Mouse (Mus musculus) forebrain, embryonic 14.5 days (tissue): ENCODE measurements at regions not wholly inside any gene's neighbourhood (a gene's known extent, or its start where the extent isn't known, plus 50 kb on each side); places are given as distances from the start of the nearest gene placed in this dataset. TPM values are rescaled to one million over a fixed set of nuclear protein-coding genes. Genes with fewer than 3 reads are reported as not detected.

Experiments used
- ATAC-seq: fragments of 200-750 bp; cut with Nextera tagmentation; 2 replicates; pipeline ENCODE4 v1.8.0; 2017; ENCODE audit warnings: mild to moderate bottlenecking, moderate library complexity
- DNase-seq: peaks from one replicate; pipeline ENCODE4 v3.0.0-alpha.2; 2015; ENCODE audit warnings: low spot score
- H3K27ac ChIP-seq: fragments of 300-500 bp; sonication (generic); 2 replicates; pipeline ENCODE4 v1.5.1; 2014; ENCODE audit warnings: low read depth, mild to moderate bottlenecking, control low read depth, low read length, moderate library complexity
- H3K27me3 ChIP-seq: fragments of 300-500 bp; sonication (generic); replicated peaks from 2 replicates; pipeline ENCODE4 v1.6.1; 2014; ENCODE audit warnings: low read length, control low read depth, mixed read lengths; ENCODE audit not compliant: control insufficient read depth, insufficient read depth
- H3K36me3 ChIP-seq: fragments of 300-500 bp; sonication (generic); 2 replicates; pipeline ENCODE4 v1.6.1; 2014; ENCODE audit warnings: low read length, control low read depth; ENCODE audit not compliant: control insufficient read depth, insufficient read depth
- H3K4me1 ChIP-seq: fragments of 300-500 bp; sonication (generic); 2 replicates; pipeline ENCODE4 v1.6.1; 2014; ENCODE audit warnings: antibody characterized with exemption, low read length, control low read depth; ENCODE audit not compliant: control insufficient read depth, insufficient read depth
- H3K4me2 ChIP-seq: fragments of 300-500 bp; sonication (generic); 2 replicates; pipeline ENCODE4 v1.6.1; 2014; ENCODE audit warnings: mild to moderate bottlenecking, control low read depth, low read length
- H3K4me3 ChIP-seq: fragments of 300-500 bp; sonication (generic); 2 replicates; pipeline ENCODE4 v1.5.1; 2014; ENCODE audit warnings: low read depth, low read length, control low read depth
- H3K9ac ChIP-seq: fragments of 300-500 bp; sonication (generic); 2 replicates; pipeline ENCODE4 v1.6.1; 2014; ENCODE audit warnings: mild to moderate bottlenecking, low read length, control low read depth, moderate library complexity
- H3K9me3 ChIP-seq: fragments of 300-500 bp; sonication (generic); replicated peaks from 2 replicates; pipeline ENCODE4 v1.6.1; 2016; ENCODE audit warnings: low read length, control low read depth, mixed read lengths; ENCODE audit not compliant: control insufficient read depth
- WGBS: fragments of 180-500 bp; shearing (Covaris S2); extraction: QIAGEN DNeasy Blood & Tissue Kit; methylation state at CpG from one replicate; pipeline ENCODE4 v1.1.7; 2014; 5-methylcytosine and 5-hydroxymethylcytosine counted together
- microRNA-seq: library from miRNA; unstranded; fragments of <30 nt; microRNA quantifications from one replicate; pipeline ENCODE4, GENCODE M21; 2016

- ATAC-seq (peak; percentile 53), DNase-seq (peak; percentile 25)
- H3K27me3 ChIP-seq: no peaks in the 10 kb centered on the region
- no peaks in the 10 kb centered on the region for H3K9me3 ChIP-seq
- H3K4me1 ChIP-seq: peaks cover 8% of the 10 kb centered on the region
- H3K4me3 ChIP-seq: no peak overlapping the region
- H3K27ac ChIP-seq: no peak overlapping the region
- no peaks in the 10 kb centered on the region for H3K36me3 ChIP-seq
- no peak overlapping the region for H3K9ac ChIP-seq
- WGBS: 7% methylated on average over 21 of the region's 21 CpGs
- peak overlapping the region; percentile 43 for H3K4me2 ChIP-seq
These were observed 101.2 kb downstream of the 4931417E11Rik start for GRCm38 (mm10) chr6:73368047-73368835.

- WGBS: 7% methylated on average over 5 of the region's 5 CpGs
- Histone ChIP-seq H3K4me2 (peak overlapping the region; percentile 43; the same call in 1 of the 2 replicates), H3K4me3 (no peak overlapping the region), H3K9ac (no peak overlapping the region), H3K27ac (no peak overlapping the region), H3K9me3 (no peaks in the 10 kb centered on the region), H3K27me3 (no peaks in the 10 kb centered on the region), H3K36me3 (no peaks in the 10 kb centered on the region), H3K4me1 (peaks cover 8% of the 10 kb centered on the region)
- ATAC-seq: peak; percentile 79
- DNase-seq: peak; percentile 91
These were observed 101.9 kb downstream of the 4931417E11Rik start for GRCm38 (mm10) chr6:73367616-73368015.

- Histone ChIP-seq H3K4me1 (peaks cover 8% of the 10 kb centered on the region), H3K27me3 (no peaks in the 10 kb centered on the region), H3K9me3 (no peaks in the 10 kb centered on the region), H3K4me2 (no peak overlapping the region), H3K4me3 (no peak overlapping the region), H3K27ac (no peak overlapping the region), H3K36me3 (no peaks in the 10 kb centered on the region), H3K9ac (no peak overlapping the region)
- ATAC-seq (no peak), DNase-seq (no peak)
- 96% methylated on average over 2 of the region's 2 CpGs for WGBS
These were observed 102.8 kb downstream of the 4931417E11Rik start for GRCm38 (mm10) chr6:73366626-73367025.

- Histone ChIP-seq H3K27ac (no peak overlapping the region), H3K4me1 (peaks cover 8% of the 10 kb centered on the region), H3K4me2 (no peak overlapping the region), H3K9me3 (no peaks in the 10 kb centered on the region), H3K36me3 (no peaks in the 10 kb centered on the region), H3K4me3 (no peak overlapping the region), H3K9ac (no peak overlapping the region), H3K27me3 (no peaks in the 10 kb centered on the region)
- no peak for ATAC-seq
- no peak for DNase-seq
- 90% methylated on average over 9 of the region's 9 CpGs for WGBS
These were observed 104.2 kb downstream of the 4931417E11Rik start for GRCm38 (mm10) chr6:73365306-73365705.

- peak; percentile 41 for DNase-seq
These were observed 86.8 kb downstream of the Suclg1 start for GRCm38 (mm10) chr6:73334995-73335394.

GRCm38 (mm10) chr6:73329666-73330065 is 81.5 kb downstream of the Suclg1 start:
- no peaks in the 10 kb centered on the region for H3K27me3 ChIP-seq
- H3K4me1 ChIP-seq: no peaks in the 10 kb centered on the region
- ATAC-seq: no peak
- no peak overlapping the region for H3K27ac ChIP-seq
- no peak overlapping the region for H3K4me3 ChIP-seq
- H3K4me2 ChIP-seq: no peak overlapping the region
- no peak overlapping the region for H3K9ac ChIP-seq
- no peaks in the 10 kb centered on the region for H3K36me3 ChIP-seq
- DNase-seq: no peak
- 93% methylated on average over 11 of the region's 11 CpGs for WGBS
- no peaks in the 10 kb centered on the region for H3K9me3 ChIP-seq

More at GRCm38 (mm10) chr6:73334995-73335394, 86.8 kb downstream of the Suclg1 start:
- 53% methylated on average over 6 of the region's 6 CpGs for WGBS
- Histone ChIP-seq H3K4me2 (no peak overlapping the region), H3K4me1 (no peaks in the 10 kb centered on the region), H3K36me3 (no peaks in the 10 kb centered on the region), H3K4me3 (no peak overlapping the region), H3K27ac (no peak overlapping the region), H3K9ac (no peak overlapping the region), H3K27me3 (no peaks in the 10 kb centered on the region), H3K9me3 (no peaks in the 10 kb centered on the region)
- no peak for ATAC-seq

Small RNAs in the stretch of these regions (microRNA-seq; reads per million reads assigned to microRNA genes)
- gene Gm24370: not detected
